Mouse (Mus musculus) testis, postnatal 10 days (tissue): ENCODE data around the gene Scrn2.

Source experiments
- DNase-seq: peaks from one replicate; pipeline ENCODE4 v3.0.0; 2021; ENCODE audit warnings: low spot score

The Scrn2 gene

DNA sequence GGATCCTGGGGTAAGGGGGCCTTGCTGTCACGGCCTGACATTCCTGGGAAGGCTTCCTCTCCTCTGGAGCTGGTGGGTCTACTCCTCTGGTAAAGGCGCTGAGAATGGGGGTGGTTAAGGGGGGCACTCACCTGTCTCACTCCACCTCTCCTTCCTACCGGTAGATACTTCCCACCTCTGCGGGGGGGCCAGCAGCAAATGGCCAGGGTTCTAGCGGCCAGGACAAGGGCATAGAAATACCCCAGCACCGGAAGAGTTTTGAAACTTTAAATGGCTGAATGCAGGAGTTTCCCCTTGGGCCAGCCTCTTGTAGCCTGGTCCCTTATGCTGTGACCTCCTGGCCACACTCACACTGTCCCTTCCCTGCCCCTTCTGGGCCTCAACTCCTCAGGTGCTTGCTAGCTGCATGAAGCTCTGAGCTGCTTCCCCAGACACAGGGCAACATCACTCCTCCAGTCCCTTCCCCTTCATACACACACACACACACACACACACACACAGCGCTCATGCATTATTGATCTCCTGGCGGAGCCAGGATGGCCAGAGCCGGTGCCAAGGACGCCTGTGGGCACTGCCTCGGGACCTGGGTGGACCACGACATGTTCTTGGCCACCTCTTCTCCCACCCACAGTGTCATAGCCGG is 21.3 kb downstream of the Scrn2 start:
- DNase-seq = no peak

- DNase-seq = no peak
Measured at GRCm38 (mm10) chr11:97052219-97052646, 22.5 kb downstream of the Scrn2 start.

- DNase-seq = peak; percentile 61
Measured at GRCm38 (mm10) chr11:97063274-97063920, 33.7 kb downstream of the Scrn2 start.

GRCm38 (mm10) chr11:97063921-97064295 is 34.2 kb downstream of the Scrn2 start:
- DNase-seq = peak; percentile 58

GRCm38 (mm10) chr11:97065538-97066295 is 36.0 kb downstream of the Scrn2 start:
- DNase-seq = peak; percentile 60

DNA sequence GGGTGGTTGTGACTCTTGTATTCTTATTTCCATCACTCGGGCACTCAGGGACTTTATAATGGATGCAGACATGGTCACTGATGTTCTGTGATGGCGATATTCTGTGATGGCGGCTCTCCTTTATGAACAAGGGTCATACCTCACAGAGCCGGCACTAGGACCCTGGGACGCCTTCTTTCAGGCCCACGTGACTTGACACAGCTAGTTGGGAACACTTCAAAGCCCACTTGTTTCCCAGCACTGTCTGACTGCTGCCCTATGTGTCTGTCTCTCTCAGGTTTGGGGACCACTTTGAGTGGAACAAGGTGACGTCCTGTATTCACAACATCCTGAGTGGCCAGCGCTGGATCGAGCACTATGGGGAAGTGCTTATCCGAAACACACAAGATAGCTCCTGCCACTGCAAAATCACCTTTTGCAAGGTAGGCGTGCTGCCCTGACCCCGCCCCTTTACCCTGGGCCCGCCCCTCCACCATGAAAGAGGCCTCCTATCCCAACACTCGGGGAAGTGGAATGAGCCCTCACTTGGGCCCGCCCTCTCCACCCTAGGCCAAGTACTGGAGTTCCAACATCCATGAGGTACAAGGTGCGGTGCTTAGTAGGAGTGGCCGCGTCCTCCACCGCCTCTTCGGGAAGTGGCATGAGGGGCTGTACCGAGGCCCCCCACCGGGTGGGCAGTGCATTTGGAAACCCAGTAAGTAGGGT is 37.1 kb downstream of the Scrn2 start:
- no peak for DNase-seq

- no peak for DNase-seq
Measured at GRCm38 (mm10) chr11:97069333-97069732, 39.6 kb downstream of the Scrn2 start.

GRCm38 (mm10) chr11:97069770-97070169 is 40.0 kb downstream of the Scrn2 start:
- DNase-seq = no peak

- no peak for DNase-seq
Measured at GRCm38 (mm10) chr11:97071129-97071528, 41.4 kb downstream of the Scrn2 start.

- DNase-seq = peak; percentile 61
Measured at GRCm38 (mm10) chr11:97072533-97072932, 42.8 kb downstream of the Scrn2 start.

DNA sequence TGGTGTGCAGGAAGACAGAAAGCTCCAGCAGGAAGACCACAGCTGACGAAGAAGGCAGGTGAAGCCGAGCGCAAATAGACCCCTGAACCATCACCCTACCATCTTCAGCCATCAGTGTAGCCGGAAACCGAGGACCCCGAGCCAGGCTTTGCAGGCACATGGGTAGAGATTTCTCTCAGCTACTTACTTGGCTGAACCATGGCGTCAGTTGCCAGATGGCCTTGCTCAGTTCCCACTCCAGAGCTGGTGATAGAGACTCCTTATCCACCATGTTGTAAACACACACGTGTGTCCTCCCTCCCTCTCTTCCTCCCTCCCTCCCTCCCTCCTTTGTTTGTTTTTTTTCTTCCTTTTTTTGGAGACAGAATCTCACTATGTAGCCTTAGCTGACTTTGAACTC is 44.5 kb downstream of the Scrn2 start:
- DNase-seq = no peak

DNA sequence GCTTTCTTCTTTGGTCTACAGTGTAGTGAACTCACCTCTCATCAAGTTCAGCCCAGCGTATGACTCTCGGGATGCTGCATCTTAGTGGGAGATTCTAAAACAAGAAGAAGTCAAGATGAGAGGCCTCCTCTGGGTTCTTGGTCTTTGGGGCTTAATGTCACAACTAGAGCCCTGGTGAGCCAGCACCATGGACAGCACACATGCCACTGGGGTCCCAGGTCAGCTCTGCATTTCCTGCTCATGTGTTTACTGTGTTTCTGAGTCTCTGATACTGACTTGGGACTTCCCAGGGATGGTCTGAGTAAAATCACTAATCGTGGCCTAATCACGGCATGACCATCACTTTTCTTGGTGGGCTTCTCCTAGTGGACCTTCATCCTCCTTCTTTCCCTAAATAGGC is 49.0 kb downstream of the Scrn2 start:
- no peak for DNase-seq

- DNase-seq = no peak
Measured at GRCm38 (mm10) chr11:97080291-97080690, 50.6 kb downstream of the Scrn2 start.

DNA sequence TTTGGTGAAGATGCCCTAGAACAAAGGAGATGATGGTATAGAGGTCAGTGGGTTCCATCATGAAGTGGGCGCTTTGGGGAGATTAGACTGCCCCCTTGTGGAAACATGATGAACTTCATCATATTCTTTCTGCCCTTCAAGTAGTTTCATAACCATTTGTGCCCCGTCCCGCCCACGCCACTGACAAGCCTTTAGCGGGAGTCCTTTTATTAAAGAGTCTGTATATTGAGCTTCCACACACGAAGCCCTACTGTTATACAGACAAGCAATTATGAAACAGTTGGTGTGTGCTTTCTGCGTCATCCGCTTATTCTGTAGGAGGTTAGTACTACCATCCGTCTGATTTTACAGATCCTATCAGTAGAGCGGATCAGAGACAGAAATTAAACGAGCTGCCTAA is 53.2 kb downstream of the Scrn2 start:
- peak; percentile 71 for DNase-seq
